Mouse (Mus musculus): Measurements from ENCODE around the gene Prdm11. TPM values are rescaled to one million over a fixed set of nuclear protein-coding genes. Genes with fewer than 3 reads are reported as not detected.

The Prdm11 gene
- polyA plus RNA-seq, 1 experiment from 2014 or later: 2.0 TPM

- Histone ChIP-seq H3K36me3 (replicated peaks) (peaks cover 14% of the 10 kb centered on the region), H3K9me3 (peaks cover 6% of the 10 kb centered on the region), H3K4me3 (no peak overlapping the region), H3K27ac (no peak overlapping the region), H3K4me1 (peaks cover 30% of the 10 kb centered on the region), H3K27me3 (ENCODE audit: poor library complexity, severe bottlenecking) (peaks cover 14% of the 10 kb centered on the region)
- WGBS: 95% methylated on average over 8 of the region's 8 CpGs
- DNase-seq (ENCODE audit: extremely low spot score, low spot score): no peak
These were observed 28.8 kb downstream of the Prdm11 start for GRCm38 (mm10) chr2:93017151-93017550.

GRCm38 (mm10) chr2:93015041-93015440 is 30.9 kb downstream of the Prdm11 start:
- peak; percentile 33 for DNase-seq (ENCODE audit: extremely low spot score, low spot score)
- Histone ChIP-seq H3K36me3 (replicated peaks) (peaks cover 24% of the 10 kb centered on the region), H3K4me3 (peak overlapping the region; percentile 74), H3K4me1 (peaks cover 30% of the 10 kb centered on the region), H3K27ac (peak overlapping the region; percentile 89), H3K9me3 (no peaks in the 10 kb centered on the region), H3K27me3 (ENCODE audit: poor library complexity, severe bottlenecking) (peaks cover 14% of the 10 kb centered on the region)
- WGBS: 2% methylated on average over 40 of the region's 40 CpGs

- H3K9me3 ChIP-seq: no peaks in the 10 kb centered on the region
- DNase-seq (ENCODE audit: extremely low spot score, low spot score): peak; percentile 57
- peaks cover 30% of the 10 kb centered on the region for H3K4me1 ChIP-seq
- H3K27ac ChIP-seq: peak overlapping the region; percentile 89
- WGBS: 4% methylated on average over 50 of the region's 50 CpGs
- H3K4me3 ChIP-seq: peak overlapping the region; percentile 74
- H3K36me3 ChIP-seq (replicated peaks): peaks cover 27% of the 10 kb centered on the region
- peaks cover 14% of the 10 kb centered on the region for H3K27me3 ChIP-seq (ENCODE audit: poor library complexity, severe bottlenecking)
These were observed 31.7 kb downstream of the Prdm11 start for GRCm38 (mm10) chr2:93014093-93014937.

- DNase-seq (ENCODE audit: extremely low spot score, low spot score): peak; percentile 29
- H3K4me1 ChIP-seq: peaks cover 26% of the 10 kb centered on the region
- peak overlapping the region; percentile 89 for H3K27ac ChIP-seq
- 62% methylated on average over 8 of the region's 8 CpGs for WGBS
- H3K9me3 ChIP-seq: no peaks in the 10 kb centered on the region
- H3K27me3 ChIP-seq (ENCODE audit: poor library complexity, severe bottlenecking): peaks cover 14% of the 10 kb centered on the region
- H3K4me3 ChIP-seq: peak overlapping the region; percentile 74
- peaks cover 35% of the 10 kb centered on the region for H3K36me3 ChIP-seq (replicated peaks)
These were observed 32.4 kb downstream of the Prdm11 start for GRCm38 (mm10) chr2:93013415-93014092.

- peaks cover 40% of the 10 kb centered on the region for H3K36me3 ChIP-seq (replicated peaks)
- no peaks in the 10 kb centered on the region for H3K9me3 ChIP-seq
- H3K4me3 ChIP-seq: no peak overlapping the region
- H3K27me3 ChIP-seq (ENCODE audit: poor library complexity, severe bottlenecking): peaks cover 14% of the 10 kb centered on the region
- peaks cover 26% of the 10 kb centered on the region for H3K4me1 ChIP-seq
- no peak overlapping the region for H3K27ac ChIP-seq
- 91% methylated on average over 3 of the region's 3 CpGs for WGBS
- DNase-seq (ENCODE audit: extremely low spot score, low spot score): no peak
These were observed 33.0 kb downstream of the Prdm11 start for GRCm38 (mm10) chr2:93012976-93013375.

GRCm38 (mm10) chr2:93011933-93012332 is 34.0 kb downstream of the Prdm11 start:
- Histone ChIP-seq H3K36me3 (replicated peaks) (peaks cover 40% of the 10 kb centered on the region), H3K9me3 (no peaks in the 10 kb centered on the region), H3K4me3 (no peak overlapping the region), H3K27ac (no peak overlapping the region), H3K27me3 (ENCODE audit: poor library complexity, severe bottlenecking) (peaks cover 14% of the 10 kb centered on the region), H3K4me1 (peaks cover 26% of the 10 kb centered on the region)
- no peak for DNase-seq (ENCODE audit: extremely low spot score, low spot score)
- 91% methylated on average over 9 of the region's 9 CpGs for WGBS

GRCm38 (mm10) chr2:93011465-93011864 is 34.5 kb downstream of the Prdm11 start:
- no peak overlapping the region for H3K4me3 ChIP-seq
- no peaks in the 10 kb centered on the region for H3K9me3 ChIP-seq
- DNase-seq (ENCODE audit: extremely low spot score, low spot score): no peak
- peaks cover 14% of the 10 kb centered on the region for H3K27me3 ChIP-seq (ENCODE audit: poor library complexity, severe bottlenecking)
- no peak overlapping the region for H3K27ac ChIP-seq
- peaks cover 40% of the 10 kb centered on the region for H3K36me3 ChIP-seq (replicated peaks)
- peaks cover 26% of the 10 kb centered on the region for H3K4me1 ChIP-seq
- 93% methylated on average over 5 of the region's 5 CpGs for WGBS

- H3K9me3 ChIP-seq: no peaks in the 10 kb centered on the region
- peaks cover 46% of the 10 kb centered on the region for H3K36me3 ChIP-seq (replicated peaks)
- no peak for DNase-seq (ENCODE audit: extremely low spot score, low spot score)
- no peak overlapping the region for H3K27ac ChIP-seq
- 92% methylated on average over 3 of the region's 3 CpGs for WGBS
- H3K4me1 ChIP-seq: no peaks in the 10 kb centered on the region
- no peak overlapping the region for H3K4me3 ChIP-seq
- H3K27me3 ChIP-seq (ENCODE audit: poor library complexity, severe bottlenecking): no peaks in the 10 kb centered on the region
These were observed 37.8 kb downstream of the Prdm11 start for GRCm38 (mm10) chr2:93007967-93008685.

GRCm38 (mm10) chr2:93005028-93005427 is 40.9 kb downstream of the Prdm11 start:
- Histone ChIP-seq H3K9me3 (no peaks in the 10 kb centered on the region), H3K27ac (no peak overlapping the region), H3K27me3 (ENCODE audit: poor library complexity, severe bottlenecking) (no peaks in the 10 kb centered on the region), H3K4me3 (no peak overlapping the region), H3K36me3 (replicated peaks) (peaks cover 34% of the 10 kb centered on the region), H3K4me1 (no peaks in the 10 kb centered on the region)
- 81% methylated on average over 4 of the region's 4 CpGs for WGBS
- no peak for DNase-seq (ENCODE audit: extremely low spot score, low spot score)

- Histone ChIP-seq H3K27ac (no peak overlapping the region), H3K4me3 (no peak overlapping the region), H3K27me3 (ENCODE audit: poor library complexity, severe bottlenecking) (no peaks in the 10 kb centered on the region), H3K4me1 (peaks cover 36% of the 10 kb centered on the region), H3K36me3 (replicated peaks) (peaks cover 40% of the 10 kb centered on the region), H3K9me3 (no peaks in the 10 kb centered on the region)
- DNase-seq (ENCODE audit: extremely low spot score, low spot score): no peak
- WGBS: 92% methylated on average over 5 of the region's 5 CpGs
These were observed 54.0 kb downstream of the Prdm11 start for GRCm38 (mm10) chr2:92991976-92992375.

- DNase-seq (ENCODE audit: extremely low spot score, low spot score): no peak
- Histone ChIP-seq H3K4me3 (no peak overlapping the region), H3K27me3 (ENCODE audit: poor library complexity, severe bottlenecking) (no peaks in the 10 kb centered on the region), H3K27ac (no peak overlapping the region), H3K36me3 (replicated peaks) (peaks cover 53% of the 10 kb centered on the region), H3K9me3 (no peaks in the 10 kb centered on the region), H3K4me1 (peaks cover 46% of the 10 kb centered on the region)
- WGBS: 88% methylated on average over 9 of the region's 9 CpGs
These were observed 56.4 kb downstream of the Prdm11 start for GRCm38 (mm10) chr2:92989593-92989992.

GRCm38 (mm10) chr2:92987901-92988631 is 57.9 kb downstream of the Prdm11 start:
- peak overlapping the region; percentile 32 for H3K4me3 ChIP-seq
- H3K4me1 ChIP-seq: peaks cover 46% of the 10 kb centered on the region
- WGBS: 18% methylated on average over 19 of the region's 19 CpGs
- no peaks in the 10 kb centered on the region for H3K27me3 ChIP-seq (ENCODE audit: poor library complexity, severe bottlenecking)
- H3K27ac ChIP-seq: peak overlapping the region; percentile 83
- peak; percentile 69 for DNase-seq (ENCODE audit: extremely low spot score, low spot score)
- H3K9me3 ChIP-seq: no peaks in the 10 kb centered on the region
- H3K36me3 ChIP-seq (replicated peaks): peaks cover 48% of the 10 kb centered on the region

Data from forebrain, embryonic 10.5 days (tissue).